Mouse (Mus musculus) kidney, adult 2 months (tissue): ENCODE results near the gene 1600014C10Rik.

Experiments used
- CTCF ChIP-seq: fragments of 200-500 bp; conservative IDR thresholded peaks from 2 replicates; pipeline ENCODE4 v1.5.1; 2011; ENCODE audit warnings: low read depth, mild to moderate bottlenecking, control low read depth, low read length, moderate library complexity, mixed read lengths; ENCODE audit not compliant: insufficient read depth, insufficient read length
- POLR2A ChIP-seq: fragments of 200-500 bp; IDR thresholded peaks from one replicate; pipeline ENCODE4 v1.6.1; 2011; ENCODE audit warnings: low read depth, low read length, control low read depth

DNA sequence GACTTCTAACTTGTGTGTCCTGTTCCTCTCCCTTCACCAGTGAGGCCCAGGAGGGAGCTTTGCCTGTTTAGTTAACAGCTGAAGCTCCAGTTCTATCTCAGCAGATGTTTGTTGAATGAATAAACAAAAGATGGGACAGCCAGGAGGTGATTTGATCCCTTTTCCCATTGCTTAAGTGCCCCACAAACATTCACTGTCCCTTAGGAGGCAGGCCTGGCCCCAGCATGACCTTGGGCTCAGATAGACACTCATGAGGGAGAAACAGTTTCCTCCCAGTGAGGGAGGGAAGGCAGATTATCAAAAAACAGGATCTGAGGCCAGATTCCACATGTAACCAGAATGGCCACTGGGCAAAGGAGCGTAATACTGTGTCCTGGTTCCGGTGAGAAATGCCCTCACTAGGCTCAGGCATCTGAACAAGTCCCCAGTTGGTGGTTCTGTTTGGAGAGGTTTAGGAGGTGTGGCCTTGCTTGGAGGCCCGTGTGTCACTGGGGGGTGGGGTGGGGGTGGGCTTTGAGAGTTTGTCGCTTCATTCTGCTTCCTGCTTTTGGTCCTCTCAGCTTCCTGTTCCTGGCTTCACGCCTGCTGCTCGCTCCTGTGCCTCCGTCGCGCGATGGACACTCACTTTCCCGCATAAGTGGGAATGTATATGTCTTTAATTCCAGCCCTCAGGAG, 26.6 kb downstream of the 1600014C10Rik start:
- TF ChIP-seq POLR2A (no peak), CTCF (no peak)
